ENCODE assay signal across 26 mouse cellular contexts in the genomic region with DNA sequence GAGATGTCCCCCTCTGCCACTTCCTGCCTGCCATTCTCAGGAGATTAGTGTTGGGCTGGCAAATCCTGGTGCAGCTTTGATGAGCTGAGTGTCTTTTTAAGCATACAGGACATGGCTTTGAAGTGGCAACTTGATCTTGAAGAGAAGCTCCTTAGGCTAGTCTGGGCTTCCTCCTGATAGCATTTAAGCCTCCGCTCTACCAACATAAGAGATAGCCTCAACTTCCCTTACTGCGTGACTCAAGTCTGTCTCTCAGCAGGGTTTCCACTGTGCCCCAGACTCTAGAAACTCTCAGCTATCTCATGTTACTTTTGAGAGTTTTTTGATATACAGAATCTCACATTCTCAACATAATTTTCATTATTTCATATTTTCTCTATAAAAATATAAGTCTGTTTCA.
"Had no signal": no experiment of that assay in that cellular context is flagged by ENCODE, and none has a peak within 500 bp of the region (broad histone marks: within the 10 kb centered on the region; RNA-seq: fewer than 3 reads in every experiment).

No protein-coding gene starts in this region.

- H3K4me3 ChIP-seq: embryonic facial prominence, embryonic 10.5 days; embryonic facial prominence, embryonic 12.5 days; embryonic facial prominence, embryonic 13.5 days; embryonic facial prominence, embryonic 15.5 days; erythroblast, embryonic 14.5 days; forebrain, embryonic 10.5 days; forebrain, embryonic 12.5 days; forebrain, embryonic 13.5 days; forebrain, embryonic 15.5 days; gastrocnemius, adult 2 months; heart, adult 2 months had no signal

- H3K36me3 ChIP-seq: embryonic facial prominence, embryonic 10.5 days; embryonic facial prominence, embryonic 12.5 days; embryonic facial prominence, embryonic 13.5 days; embryonic facial prominence, embryonic 15.5 days; forebrain, embryonic 10.5 days; forebrain, embryonic 12.5 days; forebrain, embryonic 15.5 days had no signal

- H3K4me1 ChIP-seq: embryonic facial prominence, embryonic 12.5 days; embryonic facial prominence, embryonic 15.5 days; forebrain, embryonic 12.5 days; forebrain, embryonic 13.5 days; forebrain, embryonic 15.5 days had no signal

- H3K27me3 ChIP-seq: embryonic facial prominence, embryonic 12.5 days; embryonic facial prominence, embryonic 13.5 days; embryonic facial prominence, embryonic 15.5 days; forebrain, embryonic 12.5 days; forebrain, embryonic 13.5 days; forebrain, embryonic 15.5 days had no signal

- H3K9me3 ChIP-seq: embryonic facial prominence, embryonic 10.5 days; embryonic facial prominence, embryonic 12.5 days; embryonic facial prominence, embryonic 13.5 days; embryonic facial prominence, embryonic 15.5 days; forebrain, embryonic 10.5 days; forebrain, embryonic 12.5 days; forebrain, embryonic 13.5 days; forebrain, embryonic 15.5 days had no signal

- H3K9ac ChIP-seq: embryonic facial prominence, embryonic 12.5 days; embryonic facial prominence, embryonic 13.5 days; embryonic facial prominence, embryonic 15.5 days; forebrain, embryonic 12.5 days; forebrain, embryonic 13.5 days; forebrain, embryonic 15.5 days; forebrain, postnatal 0 days had no signal

- H3K27ac ChIP-seq: embryonic facial prominence, embryonic 10.5 days; embryonic facial prominence, embryonic 12.5 days; embryonic facial prominence, embryonic 13.5 days; embryonic facial prominence, embryonic 15.5 days; forebrain, embryonic 10.5 days; forebrain, embryonic 12.5 days; forebrain, embryonic 13.5 days; forebrain, embryonic 15.5 days; gastrocnemius, adult 2 months; heart, adult 2 months had no signal

- H3K4me2 ChIP-seq: embryonic facial prominence, embryonic 12.5 days; embryonic facial prominence, embryonic 13.5 days; embryonic facial prominence, embryonic 15.5 days; forebrain, embryonic 12.5 days; forebrain, embryonic 13.5 days; forebrain, embryonic 15.5 days had no signal

- DNase-seq: cerebellum, adult 9-10 months; cerebellum, adult 9-11 months; cerebellum, postnatal 14 days; cerebellum, postnatal 25 days; cerebellum, postnatal 36 days; embryo, embryonic 11 days; forebrain, postnatal 0 days; gastrocnemius, adult 2 months; gastrocnemius, postnatal 10 days; gastrocnemius, postnatal 14 days; gastrocnemius, postnatal 25 days; gastrocnemius, postnatal 36 days; heart, adult 11 months; heart, adult 18-20 months; heart, adult 2 months had no signal

- ATAC-seq: forebrain, embryonic 13.5 days; forebrain, embryonic 14.5 days; forebrain, embryonic 15.5 days; forebrain, embryonic 16.5 days; forebrain, postnatal 0 days had no signal
